Mouse (Mus musculus): ENCODE measurements at regions not wholly inside any gene's neighbourhood (a gene's known extent, or its start where the extent isn't known, plus 50 kb on each side); places are given as distances from the start of the nearest gene placed in this dataset.

DNA sequence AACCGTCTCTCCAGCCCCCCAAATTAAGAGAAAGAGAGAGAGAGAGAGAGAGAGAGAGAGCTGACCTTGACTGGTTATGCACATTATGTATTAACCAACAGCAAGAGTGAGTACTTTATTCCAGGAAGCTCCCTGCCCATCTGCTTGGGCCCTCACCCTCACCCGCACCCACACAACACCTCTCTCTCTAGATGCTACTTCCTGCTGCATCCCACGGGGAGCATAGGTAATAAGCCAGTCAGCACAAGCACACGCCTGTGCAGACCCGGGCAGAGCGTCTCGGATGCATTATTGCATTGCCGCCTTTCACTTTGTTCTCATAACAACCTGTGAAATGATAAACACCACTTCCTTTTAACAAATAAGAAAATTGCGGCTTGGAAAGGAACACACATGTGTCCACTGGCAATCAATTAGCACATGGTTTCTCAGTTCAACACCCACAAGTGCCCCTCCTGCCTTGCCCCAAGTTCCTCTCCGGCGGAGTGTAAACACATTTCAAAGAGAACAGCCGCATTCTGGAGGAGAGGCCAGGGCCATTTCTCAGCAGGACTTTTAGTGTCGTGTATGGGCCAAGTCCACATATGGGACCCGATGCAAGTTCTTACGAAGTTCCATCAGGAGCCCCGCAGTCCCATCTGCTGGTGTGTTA is 211.7 kb downstream of the Setd4 start:
- no peak overlapping the region for H3K4me3 ChIP-seq (replicated peaks; ENCODE audit: low read length)
- no peak for ATAC-seq (ENCODE audit: low FRiP score, low read depth)

GRCm38 (mm10) chr16:93387578-93388116 is 216.2 kb downstream of the Setd4 start:
- Histone ChIP-seq H3K27me3 (ENCODE audit: control insufficient read depth, insufficient read depth, low read length) (no peaks in the 10 kb centered on the region), H3K9me3 (ENCODE audit: control insufficient read depth, low read length) (no peaks in the 10 kb centered on the region), H3K27ac (replicated peaks; ENCODE audit: low read depth, low read length) (peak overlapping the region; percentile 28; the same call in 1 of the 2 replicates), H3K4me2 (replicated peaks; ENCODE audit: low read depth, low read length, severe bottlenecking) (no peak overlapping the region), H3K36me3 (ENCODE audit: control insufficient read depth, insufficient read depth, low read length) (no peaks in the 10 kb centered on the region), H3K9ac (ENCODE audit: low read depth, low read length, severe bottlenecking) (no peak overlapping the region), H3K4me3 (replicated peaks; ENCODE audit: low read length) (no peak overlapping the region), H3K4me1 (ENCODE audit: control insufficient read depth, insufficient read depth, low read length) (peaks cover 5% of the 10 kb centered on the region)
- ATAC-seq (ENCODE audit: low FRiP score, low read depth) (peak; percentile 60; the same call in 1 of the 2 replicates), DNase-seq (ENCODE audit: low spot score) (no peak)
- TF ChIP-seq POLR2A (IDR thresholded peaks at IDR 0.05; ENCODE audit: borderline replicate concordance, extremely low read depth, insufficient read depth, insufficient read length): no peak
- WGBS: 69% methylated on average over 11 of the region's 11 CpGs

More for the DNA sequence above, 211.7 kb downstream of the Setd4 start:
- TF ChIP-seq POLR2A (IDR thresholded peaks at IDR 0.05; ENCODE audit: borderline replicate concordance, extremely low read depth, insufficient read depth, insufficient read length): no peak
- Histone ChIP-seq H3K4me1 (ENCODE audit: control insufficient read depth, insufficient read depth, low read length) (no peaks in the 10 kb centered on the region), H3K36me3 (ENCODE audit: control insufficient read depth, insufficient read depth, low read length) (no peaks in the 10 kb centered on the region), H3K4me2 (replicated peaks; ENCODE audit: low read depth, low read length, severe bottlenecking) (no peak overlapping the region), H3K27ac (replicated peaks; ENCODE audit: low read depth, low read length) (no peak overlapping the region), H3K27me3 (ENCODE audit: control insufficient read depth, insufficient read depth, low read length) (no peaks in the 10 kb centered on the region), H3K9me3 (ENCODE audit: control insufficient read depth, low read length) (no peaks in the 10 kb centered on the region), H3K9ac (ENCODE audit: low read depth, low read length, severe bottlenecking) (no peak overlapping the region)
- DNase-seq (ENCODE audit: low spot score): no peak
- WGBS: 29% methylated on average over 16 of the region's 16 CpGs

DNA sequence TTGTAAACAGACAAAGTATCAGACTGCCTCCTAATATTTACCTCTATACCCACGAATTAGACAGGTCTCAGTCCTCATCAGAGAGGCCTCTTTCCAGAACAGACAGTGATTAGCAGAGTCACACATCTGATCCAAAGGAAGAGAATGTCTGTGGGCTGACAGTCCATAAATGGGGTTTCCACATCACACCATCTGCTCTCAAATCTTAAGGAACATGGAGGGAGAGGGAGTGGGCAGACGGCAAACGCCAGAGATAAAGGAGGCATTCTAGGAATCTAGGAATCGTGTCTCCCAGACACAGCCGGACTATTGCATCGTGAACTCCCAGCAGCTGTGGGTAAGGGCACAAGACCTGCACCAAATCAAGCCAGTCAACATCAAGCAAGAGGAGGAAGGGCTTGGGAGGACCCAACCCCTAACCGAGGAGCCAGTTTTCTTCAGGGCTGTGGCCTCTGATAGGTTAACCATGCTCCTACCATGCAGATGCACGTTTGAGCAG is 219.8 kb downstream of the Setd4 start:
- TF ChIP-seq POLR2A (IDR thresholded peaks at IDR 0.05; ENCODE audit: borderline replicate concordance, extremely low read depth, insufficient read depth, insufficient read length): no peak
- Histone ChIP-seq H3K36me3 (ENCODE audit: control insufficient read depth, insufficient read depth, low read length) (no peaks in the 10 kb centered on the region), H3K9me3 (ENCODE audit: control insufficient read depth, low read length) (no peaks in the 10 kb centered on the region), H3K4me3 (replicated peaks; ENCODE audit: low read length) (no peak overlapping the region), H3K4me1 (ENCODE audit: control insufficient read depth, insufficient read depth, low read length) (peaks cover 19% of the 10 kb centered on the region), H3K27me3 (ENCODE audit: control insufficient read depth, insufficient read depth, low read length) (no peaks in the 10 kb centered on the region), H3K4me2 (replicated peaks; ENCODE audit: low read depth, low read length, severe bottlenecking) (no peak overlapping the region), H3K27ac (replicated peaks; ENCODE audit: low read depth, low read length) (no peak overlapping the region), H3K9ac (ENCODE audit: low read depth, low read length, severe bottlenecking) (no peak overlapping the region)
- ATAC-seq (ENCODE audit: low FRiP score, low read depth) (no peak), DNase-seq (ENCODE audit: low spot score) (no peak)
- 57% methylated on average over 8 of the region's 8 CpGs for WGBS

DNA sequence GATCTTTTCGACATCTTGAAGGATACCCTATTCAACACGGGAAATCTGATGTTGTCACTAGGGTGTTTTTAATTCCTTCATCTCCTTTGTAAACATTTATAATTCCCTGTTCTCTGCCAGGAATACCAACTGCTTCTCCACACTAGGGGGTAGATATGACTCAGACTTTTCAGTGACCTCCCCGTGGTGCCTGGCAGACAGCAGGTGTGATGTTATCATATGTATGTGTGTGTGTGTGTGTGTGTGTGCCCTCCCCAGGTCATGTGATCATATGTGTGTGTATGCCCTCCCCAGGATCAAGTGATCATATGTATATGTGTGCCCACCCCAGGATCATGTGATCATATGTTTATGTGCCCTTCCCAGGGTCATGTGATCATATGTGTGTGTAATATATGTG is 220.9 kb downstream of the Setd4 start:
- Histone ChIP-seq H3K27ac (replicated peaks; ENCODE audit: low read depth, low read length) (no peak overlapping the region), H3K4me2 (replicated peaks; ENCODE audit: low read depth, low read length, severe bottlenecking) (no peak overlapping the region), H3K4me3 (replicated peaks; ENCODE audit: low read length) (no peak overlapping the region), H3K27me3 (ENCODE audit: control insufficient read depth, insufficient read depth, low read length) (no peaks in the 10 kb centered on the region), H3K36me3 (ENCODE audit: control insufficient read depth, insufficient read depth, low read length) (no peaks in the 10 kb centered on the region), H3K9ac (ENCODE audit: low read depth, low read length, severe bottlenecking) (no peak overlapping the region), H3K9me3 (ENCODE audit: control insufficient read depth, low read length) (no peaks in the 10 kb centered on the region), H3K4me1 (ENCODE audit: control insufficient read depth, insufficient read depth, low read length) (peaks cover 19% of the 10 kb centered on the region)
- WGBS: 88% methylated on average over 3 of the region's 3 CpGs
- ATAC-seq (ENCODE audit: low FRiP score, low read depth) (no peak), DNase-seq (ENCODE audit: low spot score) (no peak)
- TF ChIP-seq POLR2A (IDR thresholded peaks at IDR 0.05; ENCODE audit: borderline replicate concordance, extremely low read depth, insufficient read depth, insufficient read length): no peak

GRCm38 (mm10) chr16:93380717-93381671 is 222.9 kb downstream of the Setd4 start:
- Histone ChIP-seq H3K9me3 (ENCODE audit: control insufficient read depth, low read length) (no peaks in the 10 kb centered on the region), H3K4me1 (ENCODE audit: control insufficient read depth, insufficient read depth, low read length) (peaks cover 14% of the 10 kb centered on the region), H3K27ac (replicated peaks; ENCODE audit: low read depth, low read length) (0 out of 2 replicates have a peak overlapping the region, but pooled peaks have one; percentile 10), H3K27me3 (ENCODE audit: control insufficient read depth, insufficient read depth, low read length) (no peaks in the 10 kb centered on the region), H3K36me3 (ENCODE audit: control insufficient read depth, insufficient read depth, low read length) (no peaks in the 10 kb centered on the region), H3K4me3 (replicated peaks; ENCODE audit: low read length) (no peak overlapping the region), H3K4me2 (replicated peaks; ENCODE audit: low read depth, low read length, severe bottlenecking) (no peak overlapping the region; the same call in 1 of the 2 replicates), H3K9ac (ENCODE audit: low read depth, low read length, severe bottlenecking) (no peak overlapping the region)
- ATAC-seq (ENCODE audit: low FRiP score, low read depth) (no peak), DNase-seq (ENCODE audit: low spot score) (peak; percentile 12)
- TF ChIP-seq POLR2A (IDR thresholded peaks at IDR 0.05; ENCODE audit: borderline replicate concordance, extremely low read depth, insufficient read depth, insufficient read length): no peak
- 48% methylated on average over 13 of the region's 13 CpGs for WGBS
